Mouse (Mus musculus) G1E (cell line): ENCODE results near the gene Adgrv1.

Experiments used
- CTCF ChIP-seq: IDR thresholded peaks from 2 replicates; pipeline ENCODE4 v1.5.1; 2012; ENCODE audit warnings: low read depth, low read length, inconsistent platforms, mixed read lengths
- GATA1 ChIP-seq: IDR thresholded peaks from 2 replicates; pipeline ENCODE4 v1.6.1; 2012; ENCODE audit warnings: borderline replicate concordance, low read length, inconsistent platforms, mixed read lengths
- TAL1 ChIP-seq: conservative IDR thresholded peaks from 2 replicates; pipeline ENCODE4 v1.6.1; 2012; ENCODE audit warnings: low read depth, low read length, inconsistent platforms, mixed read lengths

- TF ChIP-seq CTCF = no peak
- TF ChIP-seq TAL1 = no peak
- TF ChIP-seq GATA1 = no peak
Measured at GRCm38 (mm10) chr13:81328181-81328580, 304.8 kb downstream of the Adgrv1 start.
